Mouse (Mus musculus) T-helper 2 cell (primary cell): ENCODE data around the gene Gabrr3.
"Not testable (repeated sequence)": the region's sequence is repeated elsewhere in the genome, so short reads cannot be mapped to it uniquely, and the experiment has no call there.

ENCODE experiments used
- in situ Hi-C: fragments of 300-600 bp; cut with MboI, MseI; formaldehyde crosslinking; loops from one replicate; pipeline ENCODE4 v1.15.1; 2025; ENCODE audit warnings: high pct_unique_total_duplicates

Gene Gabrr3

GRCm38 (mm10) chr16:59407032-59407431 lies at the start of gene Gabrr3:
Gene Gabrr3 (plus strand): TSS chr16:59407332.
- in situ Hi-C loops: loop anchor here (10.0 kb wide), 1 partner anchor 742 kb away; no protein-coding TSS in a partner anchor

- in situ Hi-C loops: no loop called here
These were observed 43.2 kb upstream of the Gabrr3 start, which contains the start of gene Olfr209 for GRCm38 (mm10) chr16:59363893-59364292. Gene Olfr209 (minus strand): TSS chr16:59363993.

- in situ Hi-C loops: no loop called here
These were observed 13.8 kb upstream of the Gabrr3 start for GRCm38 (mm10) chr16:59393300-59393699.

- in situ Hi-C loops: loop anchor here (10.0 kb wide), 1 partner anchor 736 kb away; no protein-coding TSS in a partner anchor
These were observed 6.0 kb upstream of the Gabrr3 start for GRCm38 (mm10) chr16:59401102-59401501.

- in situ Hi-C loops: loop anchor here (10.0 kb wide), 1 partner anchor 737 kb away; no protein-coding TSS in a partner anchor
These were observed 5.1 kb upstream of the Gabrr3 start for GRCm38 (mm10) chr16:59401985-59402384.

- in situ Hi-C loops: loop anchor here (10.0 kb wide), 1 partner anchor 739 kb away; no protein-coding TSS in a partner anchor
These were observed 3.4 kb upstream of the Gabrr3 start for GRCm38 (mm10) chr16:59403684-59404083.

- in situ Hi-C loops: loop anchor here (10.0 kb wide), 1 partner anchor 740 kb away; no protein-coding TSS in a partner anchor
These were observed 2.3 kb upstream of the Gabrr3 start for GRCm38 (mm10) chr16:59404798-59405197.

GRCm38 (mm10) chr16:59409341-59409748 lies 2.2 kb downstream of the Gabrr3 start:
- in situ Hi-C loops: loop anchor here (10.0 kb wide), 1 partner anchor 745 kb away; no protein-coding TSS in a partner anchor

- in situ Hi-C loops: loop anchor here (10.0 kb wide), 1 partner anchor 745 kb away; no protein-coding TSS in a partner anchor
These were observed 2.7 kb downstream of the Gabrr3 start for GRCm38 (mm10) chr16:59409800-59410199.

GRCm38 (mm10) chr16:59413475-59413874 lies 6.3 kb downstream of the Gabrr3 start:
- in situ Hi-C loops: no loop called here

- in situ Hi-C loops: loop anchor here (5.0 kb wide), 1 partner anchor 197 kb away; no protein-coding TSS in a partner anchor
These were observed 13.2 kb downstream of the Gabrr3 start for GRCm38 (mm10) chr16:59420237-59420866.

- in situ Hi-C loops: loop anchor here (5.0 kb wide), 1 partner anchor 196 kb away; no protein-coding TSS in a partner anchor
These were observed 13.7 kb downstream of the Gabrr3 start for GRCm38 (mm10) chr16:59420867-59421251.

- in situ Hi-C loops: loop anchor here (5.0 kb wide), 1 partner anchor 196 kb away; no protein-coding TSS in a partner anchor
These were observed 14.6 kb downstream of the Gabrr3 start for GRCm38 (mm10) chr16:59421571-59422345.

GRCm38 (mm10) chr16:59427960-59428359 lies 20.8 kb downstream of the Gabrr3 start:
- in situ Hi-C loops: no loop called here

GRCm38 (mm10) chr16:59433181-59433580 lies 26.0 kb downstream of the Gabrr3 start:
- in situ Hi-C loops: no loop called here

- in situ Hi-C loops: no loop called here
These were observed 37.9 kb downstream of the Gabrr3 start for GRCm38 (mm10) chr16:59444880-59445559.

- in situ Hi-C loops: no loop called here
These were observed 41.0 kb downstream of the Gabrr3 start for GRCm38 (mm10) chr16:59448181-59448580.

- in situ Hi-C loops: no loop called here
These were observed 42.0 kb downstream of the Gabrr3 start for GRCm38 (mm10) chr16:59449092-59449491.

GRCm38 (mm10) chr16:59451813-59452212 lies 44.7 kb downstream of the Gabrr3 start:
- in situ Hi-C loops: no loop called here

GRCm38 (mm10) chr16:59459259-59459861 lies 52.2 kb downstream of the Gabrr3 start:
- in situ Hi-C loops: not testable (repeated sequence)

GRCm38 (mm10) chr16:59463567-59463966 lies 56.4 kb downstream of the Gabrr3 start:
- in situ Hi-C loops: no loop called here
